Mouse (Mus musculus) myocyte (in vitro differentiated cells): ENCODE measurements around the gene Tigit.

Experiments used
- MYOD1 ChIP-seq, 3 experiments: IDR thresholded peaks; one replicate each; pipeline ENCODE4 v1.6.1; 2011; ENCODE audit warnings: control low read depth in 2 of 3, low read depth in 2 of 3, mild to moderate bottlenecking in 2 of 3, moderate library complexity in 1 of 3; ENCODE audit not compliant: insufficient read length in 2 of 3, control insufficient read depth in 1 of 3
- POLR2AphosphoS2 ChIP-seq: IDR thresholded peaks from one replicate; pipeline ENCODE4 v1.6.1; 2011; ENCODE audit warnings: low read depth, control low read depth; ENCODE audit not compliant: insufficient read length

DNA sequence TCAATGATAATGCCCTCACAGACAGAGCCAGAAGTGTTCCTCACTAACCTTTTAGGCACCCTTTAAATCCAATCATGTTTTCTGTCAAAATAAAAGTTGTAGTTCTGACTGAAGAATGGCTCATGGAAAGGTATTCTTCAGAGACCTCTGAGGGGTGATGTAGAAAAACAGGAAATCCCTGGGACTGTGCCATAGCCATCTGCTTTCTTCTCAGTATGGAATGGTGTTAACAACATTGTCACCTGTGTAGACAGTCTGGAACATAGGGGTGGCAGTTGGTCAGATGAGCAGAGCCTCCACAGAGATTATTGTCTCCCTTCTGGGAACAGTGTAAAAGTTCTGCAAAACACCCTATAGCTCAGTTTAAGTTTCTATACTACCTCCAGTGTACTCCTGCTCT is 55.9 kb downstream of the Tigit start:
- TF ChIP-seq MYOD1 (IDR thresholded peaks at IDR 0.05; ENCODE audit: control insufficient read depth in 1 of 3, insufficient read length in 2 of 3, low read depth in 2 of 3) (no peak), POLR2AphosphoS2 (no peak)
